Mouse (Mus musculus) bone marrow, adult 2 months (tissue): ENCODE data around the gene Arv1.

Source experiments
- CTCF ChIP-seq: fragments of 200-500 bp; IDR thresholded peaks from 2 replicates; pipeline ENCODE4 v1.5.1; 2011; ENCODE audit warnings: low read length, control low read depth; ENCODE audit not compliant: control insufficient read depth, insufficient read depth
- POLR2A ChIP-seq: fragments of 200-500 bp; IDR thresholded peaks from 2 replicates; pipeline ENCODE4 v1.6.1; 2011; ENCODE audit warnings: low read depth, mild to moderate bottlenecking, control low read depth, low read length, borderline replicate concordance; ENCODE audit not compliant: control insufficient read depth

- TF ChIP-seq CTCF: no peak
- peak; percentile 69; the same call in 1 of the 2 replicates for TF ChIP-seq POLR2A
Measured at GRCm38 (mm10) chr8:124721862-124722515, at the start of gene Arv1, which contains the start of gene Ttc13.
